Mouse (Mus musculus): Measurements from ENCODE around the gene Fam149b. TPM values are rescaled to one million over a fixed set of nuclear protein-coding genes. Genes with fewer than 3 reads are reported as not detected.

Gene Fam149b
- 10 to 100 TPM; 53.5 to 74.9 TPM for polyA plus RNA-seq (2017; shearing (Covaris generic))

GRCm38 (mm10) chr14:20347991-20348541, at the start of gene Fam149b, which contains the start of gene Ecd:
Gene Fam149b, plus strand, starts transcription at chr14:20348162.
Gene Ecd, minus strand, starts transcription at chr14:20348121.

GRCm38 (mm10) chr14:20388441-20389129, 40.6 kb downstream of the Fam149b start, which contains the start of gene Dnajc9:
Gene Dnajc9, minus strand, starts transcription at chr14:20388910.

GRCm38 (mm10) chr14:20393205-20393913, 45.4 kb downstream of the Fam149b start, which contains the start of gene Mrps16:
Gene Mrps16, minus strand, starts transcription at chr14:20393634.

Other genes with a start within 250 kb of the Fam149b start
- gene Saysd1, start 209.6 kb upstream of the Fam149b start, polyA plus RNA-seq (2017; shearing (Covaris generic)), result 10 to 100 TPM; 23.4 to 37.9 TPM
- gene Kcnk5, start 166.4 kb upstream of the Fam149b start, polyA plus RNA-seq (2017; shearing (Covaris generic)), result 10 to 100 TPM in 1 of 2 experiments, 1 to 10 TPM in 1; 3.2 to 26.2 TPM
- gene Kcnk16, start 79.0 kb upstream of the Fam149b start, polyA plus RNA-seq (2017; shearing (Covaris generic)), result under 1 TPM in 1 of 2 experiments, not detected in 1; 0.62 TPM
- 10 to 100 TPM; 17.6 to 18.7 TPM for gene Nudt13, start 53.5 kb upstream of the Fam149b start, polyA plus RNA-seq (2017; shearing (Covaris generic))
- 10 to 100 TPM; 49.8 to 63.9 TPM for gene Ecd, start within 50 bp of the Fam149b start, polyA plus RNA-seq (2017; shearing (Covaris generic))
- gene Dnajc9, start 40.7 kb downstream of the Fam149b start, polyA plus RNA-seq (2017; shearing (Covaris generic)), result 100 to 1,000 TPM; 131 to 152 TPM
- 10 to 100 TPM; 66.9 to 90.9 TPM for gene Mrps16, start 45.5 kb downstream of the Fam149b start, polyA plus RNA-seq (2017; shearing (Covaris generic))
- under 1 TPM; 0.37 to 0.50 TPM for gene Cfap70, start 104.1 kb downstream of the Fam149b start, polyA plus RNA-seq (2017; shearing (Covaris generic))
- 10 to 100 TPM; 53.2 to 67.1 TPM for gene Anxa7, start 132.0 kb downstream of the Fam149b start, polyA plus RNA-seq (2017; shearing (Covaris generic))
- 1 to 10 TPM in 1 of 2 experiments, under 1 TPM in 1; 0.31 to 1.8 TPM for gene Mss51, start 148.7 kb downstream of the Fam149b start, polyA plus RNA-seq (2017; shearing (Covaris generic))
- 10 to 100 TPM; 21.2 to 26.0 TPM for gene Ppp3cb, start 198.4 kb downstream of the Fam149b start, polyA plus RNA-seq (2017; shearing (Covaris generic))

All from inflammation-experienced regulatory T-cells (primary cell).